Mouse (Mus musculus): ENCODE measurements at regions not wholly inside any gene's neighbourhood (a gene's known extent, or its start where the extent isn't known, plus 50 kb on each side); places are given as distances from the start of the nearest gene placed in this dataset.

- Histone ChIP-seq H3K4me1 (replicated peaks; ENCODE audit: control insufficient read depth, insufficient read depth, low read length) (peaks cover 15% of the 10 kb centered on the region), H3K4me3 (ENCODE audit: low read depth, low read length) (no peak overlapping the region), H3K9ac (ENCODE audit: low read depth, low read length) (peak overlapping the region; percentile 29; the same call in 1 of the 2 replicates), H3K9me3 (ENCODE audit: control insufficient read depth, low read length) (no peaks in the 10 kb centered on the region), H3K36me3 (ENCODE audit: control insufficient read depth, insufficient read depth, low read length) (no peaks in the 10 kb centered on the region), H3K27ac (ENCODE audit: low read depth, low read length) (peak overlapping the region; percentile 76), H3K4me2 (replicated peaks; ENCODE audit: low read depth, low read length) (peak overlapping the region; percentile 28), H3K27me3 (ENCODE audit: control insufficient read depth, insufficient read depth, low read length) (no peaks in the 10 kb centered on the region)
- DNase-seq (ENCODE audit: low spot score) (peak; percentile 52), ATAC-seq (ENCODE audit: low FRiP score) (peak; percentile 74)
- 8% methylated on average over 18 of the region's 18 CpGs for WGBS
Measured at GRCm38 (mm10) chr12:80022181-80023106, 90.4 kb downstream of the Zfp36l1 start.

- Histone ChIP-seq H3K27me3 (ENCODE audit: control insufficient read depth, insufficient read depth, low read length) (no peaks in the 10 kb centered on the region), H3K4me3 (ENCODE audit: low read depth, low read length) (no peak overlapping the region), H3K4me1 (replicated peaks; ENCODE audit: control insufficient read depth, insufficient read depth, low read length) (peaks cover 15% of the 10 kb centered on the region), H3K9ac (ENCODE audit: low read depth, low read length) (no peak overlapping the region; the same call in 1 of the 2 replicates), H3K4me2 (replicated peaks; ENCODE audit: low read depth, low read length) (no peak overlapping the region; the same call in 1 of the 2 replicates), H3K27ac (ENCODE audit: low read depth, low read length) (peak overlapping the region; percentile 76), H3K9me3 (ENCODE audit: control insufficient read depth, low read length) (no peaks in the 10 kb centered on the region), H3K36me3 (ENCODE audit: control insufficient read depth, insufficient read depth, low read length) (no peaks in the 10 kb centered on the region)
- 5% methylated on average over 6 of the region's 6 CpGs for WGBS
- no peak for ATAC-seq (ENCODE audit: low FRiP score)
- peak; percentile 35 for DNase-seq (ENCODE audit: low spot score)
Measured at GRCm38 (mm10) chr12:80021030-80021473, 91.8 kb downstream of the Zfp36l1 start.

GRCm38 (mm10) chr12:80018086-80018485 is 94.7 kb downstream of the Zfp36l1 start:
- Histone ChIP-seq H3K4me1 (replicated peaks; ENCODE audit: control insufficient read depth, insufficient read depth, low read length) (peaks cover 17% of the 10 kb centered on the region), H3K4me2 (replicated peaks; ENCODE audit: low read depth, low read length) (no peak overlapping the region), H3K27me3 (ENCODE audit: control insufficient read depth, insufficient read depth, low read length) (no peaks in the 10 kb centered on the region), H3K36me3 (ENCODE audit: control insufficient read depth, insufficient read depth, low read length) (no peaks in the 10 kb centered on the region), H3K9me3 (ENCODE audit: control insufficient read depth, low read length) (no peaks in the 10 kb centered on the region), H3K9ac (ENCODE audit: low read depth, low read length) (no peak overlapping the region), H3K4me3 (ENCODE audit: low read depth, low read length) (no peak overlapping the region), H3K27ac (ENCODE audit: low read depth, low read length) (no peak overlapping the region)
- WGBS: 89% methylated on average over 8 of the region's 8 CpGs
- DNase-seq (ENCODE audit: low spot score) (no peak), ATAC-seq (ENCODE audit: low FRiP score) (no peak)

- no peaks in the 10 kb centered on the region for H3K27me3 ChIP-seq (ENCODE audit: control insufficient read depth, insufficient read depth, low read length)
- 79% methylated on average over 8 of the region's 8 CpGs for WGBS
- H3K4me1 ChIP-seq (replicated peaks; ENCODE audit: control insufficient read depth, insufficient read depth, low read length): peaks cover 13% of the 10 kb centered on the region
- H3K36me3 ChIP-seq (ENCODE audit: control insufficient read depth, insufficient read depth, low read length): no peaks in the 10 kb centered on the region
- H3K9me3 ChIP-seq (ENCODE audit: control insufficient read depth, low read length): no peaks in the 10 kb centered on the region
- no peak overlapping the region for H3K4me3 ChIP-seq (ENCODE audit: low read depth, low read length)
- no peak overlapping the region for H3K9ac ChIP-seq (ENCODE audit: low read depth, low read length)
- no peak for DNase-seq (ENCODE audit: low spot score)
- no peak overlapping the region for H3K27ac ChIP-seq (ENCODE audit: low read depth, low read length)
- ATAC-seq (ENCODE audit: low FRiP score): no peak
- no peak overlapping the region for H3K4me2 ChIP-seq (replicated peaks; ENCODE audit: low read depth, low read length)
Measured at GRCm38 (mm10) chr12:80017376-80017929, 95.4 kb downstream of the Zfp36l1 start.

- peaks cover 2% of the 10 kb centered on the region; the same call in 1 of the 2 replicates for H3K4me1 ChIP-seq (replicated peaks; ENCODE audit: control insufficient read depth, insufficient read depth, low read length)
- H3K4me2 ChIP-seq (replicated peaks; ENCODE audit: low read depth, low read length): no peak overlapping the region
- no peak overlapping the region for H3K27ac ChIP-seq (ENCODE audit: low read depth, low read length)
- WGBS: 83% methylated on average over 1 of the region's 1 CpGs
- H3K36me3 ChIP-seq (ENCODE audit: control insufficient read depth, insufficient read depth, low read length): no peaks in the 10 kb centered on the region
- no peak overlapping the region for H3K9ac ChIP-seq (ENCODE audit: low read depth, low read length)
- H3K9me3 ChIP-seq (ENCODE audit: control insufficient read depth, low read length): no peaks in the 10 kb centered on the region
- ATAC-seq (ENCODE audit: low FRiP score) (no peak), DNase-seq (ENCODE audit: low spot score) (no peak)
- H3K4me3 ChIP-seq (ENCODE audit: low read depth, low read length): no peak overlapping the region
- no peaks in the 10 kb centered on the region for H3K27me3 ChIP-seq (ENCODE audit: control insufficient read depth, insufficient read depth, low read length)
Measured at GRCm38 (mm10) chr12:80015938-80016337, 96.9 kb downstream of the Zfp36l1 start.

GRCm38 (mm10) chr12:80014598-80014983 is 98.2 kb downstream of the Zfp36l1 start:
- DNase-seq (ENCODE audit: low spot score) (no peak), ATAC-seq (ENCODE audit: low FRiP score) (peak; percentile 6; the same call in 1 of the 2 replicates)
- 73% methylated on average over 7 of the region's 7 CpGs for WGBS
- Histone ChIP-seq H3K36me3 (ENCODE audit: control insufficient read depth, insufficient read depth, low read length) (no peaks in the 10 kb centered on the region), H3K9me3 (ENCODE audit: control insufficient read depth, low read length) (no peaks in the 10 kb centered on the region), H3K4me3 (ENCODE audit: low read depth, low read length) (no peak overlapping the region), H3K4me2 (replicated peaks; ENCODE audit: low read depth, low read length) (no peak overlapping the region), H3K27ac (ENCODE audit: low read depth, low read length) (0 out of 2 replicates have a peak overlapping the region, but pooled peaks have one; percentile 39), H3K4me1 (replicated peaks; ENCODE audit: control insufficient read depth, insufficient read depth, low read length) (0 out of 2 replicates have a peak, but pooled peaks cover 2% of the 10 kb centered on the region), H3K9ac (ENCODE audit: low read depth, low read length) (no peak overlapping the region), H3K27me3 (ENCODE audit: control insufficient read depth, insufficient read depth, low read length) (no peaks in the 10 kb centered on the region)

- no peak overlapping the region for H3K4me3 ChIP-seq (ENCODE audit: low read depth, low read length)
- DNase-seq (ENCODE audit: low spot score): peak; percentile 51
- ATAC-seq (ENCODE audit: low FRiP score): peak; percentile 71
Measured at GRCm38 (mm10) chr12:80013904-80014597, 98.8 kb downstream of the Zfp36l1 start.

GRCm38 (mm10) chr12:80013577-80013903 is 99.3 kb downstream of the Zfp36l1 start:
- H3K9ac ChIP-seq (ENCODE audit: low read depth, low read length): no peak overlapping the region
- DNase-seq (ENCODE audit: low spot score) (peak; percentile 58), ATAC-seq (ENCODE audit: low FRiP score) (no peak)
- WGBS: 60% methylated on average over 6 of the region's 6 CpGs
- H3K27ac ChIP-seq (ENCODE audit: low read depth, low read length): no peak overlapping the region
- no peaks in the 10 kb centered on the region for H3K27me3 ChIP-seq (ENCODE audit: control insufficient read depth, insufficient read depth, low read length)
- 0 out of 2 replicates have a peak, but pooled peaks cover 2% of the 10 kb centered on the region for H3K4me1 ChIP-seq (replicated peaks; ENCODE audit: control insufficient read depth, insufficient read depth, low read length)
- no peaks in the 10 kb centered on the region for H3K36me3 ChIP-seq (ENCODE audit: control insufficient read depth, insufficient read depth, low read length)
- no peaks in the 10 kb centered on the region for H3K9me3 ChIP-seq (ENCODE audit: control insufficient read depth, low read length)
- H3K4me3 ChIP-seq (ENCODE audit: low read depth, low read length): no peak overlapping the region
- H3K4me2 ChIP-seq (replicated peaks; ENCODE audit: low read depth, low read length): no peak overlapping the region

More at GRCm38 (mm10) chr12:80013904-80014597, 98.8 kb downstream of the Zfp36l1 start:
- 0 out of 2 replicates have a peak, but pooled peaks cover 2% of the 10 kb centered on the region for H3K4me1 ChIP-seq (replicated peaks; ENCODE audit: control insufficient read depth, insufficient read depth, low read length)
- 0 out of 2 replicates have a peak overlapping the region, but pooled peaks have one; percentile 11 for H3K4me2 ChIP-seq (replicated peaks; ENCODE audit: low read depth, low read length)
- no peaks in the 10 kb centered on the region for H3K9me3 ChIP-seq (ENCODE audit: control insufficient read depth, low read length)
- WGBS: 20% methylated on average over 14 of the region's 14 CpGs
- no peak overlapping the region for H3K9ac ChIP-seq (ENCODE audit: low read depth, low read length)
- no peaks in the 10 kb centered on the region for H3K36me3 ChIP-seq (ENCODE audit: control insufficient read depth, insufficient read depth, low read length)
- H3K27me3 ChIP-seq (ENCODE audit: control insufficient read depth, insufficient read depth, low read length): no peaks in the 10 kb centered on the region
- H3K27ac ChIP-seq (ENCODE audit: low read depth, low read length): 0 out of 2 replicates have a peak overlapping the region, but pooled peaks have one; percentile 39

All from hindbrain, embryonic 11.5 days (tissue).